ENCODE assay signal across 8 mouse cellular contexts in genomic region chr17:57248771-57249170, GRCm38 (mm10). TPM values are rescaled to one million over a fixed set of nuclear protein-coding genes. Genes with fewer than 3 reads are reported as not detected.
DNase-seq lines count a peak whose midpoint lies in the region; ATAC-seq and TF ChIP-seq lines count a peak whose summit lies in the region.

No protein-coding gene starts in this region.

- H3K9ac ChIP-seq in heart, embryonic 12.5 days, result peak overlapping the region; percentile 68
- H3K9ac ChIP-seq in limb, embryonic 12.5 days (replicated peaks), result peak overlapping the region; percentile 31; the same call in 1 of the 2 replicates
- peak overlapping the region; percentile 35 for H3K9ac ChIP-seq in neural tube, embryonic 11.5 days (ENCODE audit: low read length)

- peak overlapping the region; percentile 91 for H3K27ac ChIP-seq in heart, embryonic 10.5 days
- peak overlapping the region; percentile 64 for H3K27ac ChIP-seq in bone marrow macrophage, adult 2 months (ENCODE audit: insufficient read depth, low read depth, low read length)
- peak overlapping the region; percentile 87 for H3K27ac ChIP-seq in heart, embryonic 12.5 days (ENCODE audit: poor library complexity, severe bottlenecking)
- peak overlapping the region; percentile 93 for H3K27ac ChIP-seq in limb, embryonic 12.5 days
- H3K27ac ChIP-seq in neural tube, embryonic 11.5 days (ENCODE audit: low read depth, low read length), result peak overlapping the region; percentile 54

- peaks cover 26% of the 10 kb centered on the region for H3K4me1 ChIP-seq in heart, embryonic 10.5 days
- peaks cover 15% of the 10 kb centered on the region for H3K4me1 ChIP-seq in bone marrow macrophage, adult 2 months (ENCODE audit: control insufficient read depth, insufficient read depth, low read length)
- H3K4me1 ChIP-seq in heart, embryonic 12.5 days (replicated peaks), result peaks cover 17% of the 10 kb centered on the region
- peaks cover 26% of the 10 kb centered on the region for H3K4me1 ChIP-seq in limb, embryonic 12.5 days (replicated peaks)
- H3K4me1 ChIP-seq in neural tube, embryonic 11.5 days (ENCODE audit: control insufficient read depth, insufficient read depth, low read length), result peaks cover 7% of the 10 kb centered on the region

- H3K4me3 ChIP-seq in heart, embryonic 10.5 days, result peak overlapping the region; percentile 82
- H3K4me3 ChIP-seq in bone marrow macrophage, adult 2 months (ENCODE audit: insufficient read depth, low read length), result peak overlapping the region; percentile 75
- peak overlapping the region; percentile 66 for H3K4me3 ChIP-seq in heart, embryonic 12.5 days
- H3K4me3 ChIP-seq in limb, embryonic 12.5 days (replicated peaks), result peak overlapping the region; percentile 65
- H3K4me3 ChIP-seq in neural tube, embryonic 11.5 days (ENCODE audit: low read depth, low read length), result peak overlapping the region; percentile 68

- no peak for DNase-seq in heart, embryonic 10.5 days (ENCODE audit: low spot score)
- DNase-seq in heart, postnatal 25 days (ENCODE audit: low spot score), result no peak
- no peak for DNase-seq in neural tube, embryonic 11.5 days (ENCODE audit: low spot score)
- DNase-seq in left cerebral cortex, adult 11 months (ENCODE audit: low spot score), result no peak
- DNase-seq in embryo, embryonic 11 days, result no peak

- no peaks in the 10 kb centered on the region for H3K27me3 ChIP-seq in heart, embryonic 10.5 days (ENCODE audit: insufficient read depth, poor library complexity, severe bottlenecking)
- H3K27me3 ChIP-seq in heart, embryonic 12.5 days (replicated peaks), result no peaks in the 10 kb centered on the region
- no peaks in the 10 kb centered on the region for H3K27me3 ChIP-seq in limb, embryonic 12.5 days
- no peaks in the 10 kb centered on the region for H3K27me3 ChIP-seq in neural tube, embryonic 11.5 days (ENCODE audit: control insufficient read depth, insufficient read depth, low read length)

- WGBS in heart, embryonic 10.5 days, result 9% methylated on average over 13 of the region's 13 CpGs
- 9% methylated on average over 13 of the region's 13 CpGs for WGBS in heart, embryonic 12.5 days
- 8% methylated on average over 13 of the region's 13 CpGs for WGBS in limb, embryonic 12.5 days
- WGBS in neural tube, embryonic 11.5 days, result 10% methylated on average over 13 of the region's 13 CpGs

- ATAC-seq in heart, embryonic 12.5 days (ENCODE audit: insufficient number of reproducible peaks, low FRiP score), result no peak
- ATAC-seq in limb, embryonic 12.5 days (ENCODE audit: insufficient number of reproducible peaks, insufficient read depth, low FRiP score, low TSS enrichment, low read depth), result no peak
- ATAC-seq in neural tube, embryonic 11.5 days (ENCODE audit: insufficient read depth, low FRiP score, low TSS enrichment), result no peak

- H3K4me2 ChIP-seq in heart, embryonic 12.5 days, result peak overlapping the region; percentile 87
- H3K4me2 ChIP-seq in limb, embryonic 12.5 days, result peak overlapping the region; percentile 96
- H3K4me2 ChIP-seq in neural tube, embryonic 11.5 days (ENCODE audit: low read depth), result peak overlapping the region; percentile 77

- no peak for TF ChIP-seq POLR2A in bone marrow macrophage, adult 2 months (IDR thresholded peaks at IDR 0.05; ENCODE audit: borderline replicate concordance, low read depth, low read length)

- H3K9me3 ChIP-seq in heart, embryonic 10.5 days, result no peaks in the 10 kb centered on the region
- H3K9me3 ChIP-seq in heart, embryonic 12.5 days (replicated peaks), result no peaks in the 10 kb centered on the region
- no peaks in the 10 kb centered on the region for H3K9me3 ChIP-seq in limb, embryonic 12.5 days
- no peaks in the 10 kb centered on the region for H3K9me3 ChIP-seq in neural tube, embryonic 11.5 days (ENCODE audit: control insufficient read depth, low read length)

- peaks cover 19% of the 10 kb centered on the region for H3K36me3 ChIP-seq in heart, embryonic 10.5 days
- peaks cover 24% of the 10 kb centered on the region for H3K36me3 ChIP-seq in heart, embryonic 12.5 days
- H3K36me3 ChIP-seq in limb, embryonic 12.5 days, result peaks cover 19% of the 10 kb centered on the region
- no peaks in the 10 kb centered on the region for H3K36me3 ChIP-seq in neural tube, embryonic 11.5 days (ENCODE audit: control insufficient read depth, insufficient read depth, low read length)

- intact Hi-C loops in heart, postnatal 25 days (cut with DNase I), result no loop called here

- TF ChIP-seq CTCF in bone marrow macrophage, adult 2 months (IDR thresholded peaks at IDR 0.05; ENCODE audit: low read depth, low read length), result no peak

RNA-seq across cellular contexts. Expression of gene Trip10, which starts 0.5 kb away (rescaled TPM):
- polyA plus RNA-seq in heart, embryonic 10.5 days (2016; fragmentation: Nextera tagmentation; extraction: Ambion mirVana), result 44.4 and 46.8 TPM in 2 replicates
- 100 to 1,000 TPM in 1 of 2 experiments, 10 to 100 TPM in 1; 90.6 to 107 TPM for total RNA-seq in heart, postnatal 25 days (2021)
- 24.6 and 26.6 TPM in 2 replicates for polyA plus RNA-seq in bone marrow macrophage, adult 2 months (2012; ENCODE audit: insufficient read depth, insufficient read length, missing spikeins)
- polyA plus RNA-seq in heart, embryonic 12.5 days (2016; fragmentation: Nextera tagmentation; extraction: Ambion mirVana), result 41.6 and 45.4 TPM in 2 replicates
- 30.4 and 36.5 TPM in 2 replicates for polyA plus RNA-seq in limb, embryonic 12.5 days (2016; fragmentation: Nextera tagmentation; extraction: Ambion mirVana)
- polyA plus RNA-seq in neural tube, embryonic 11.5 days (2014; fragmentation: Nextera tagmentation; extraction: Ambion mirVana), result 21.3 and 21.7 TPM in 2 replicates

RNA-seq across cellular contexts. Expression of gene Gpr108, which starts 0.5 kb away (rescaled TPM):
- polyA plus RNA-seq in heart, embryonic 10.5 days (2016; fragmentation: Nextera tagmentation; extraction: Ambion mirVana), result 25.2 and 28.6 TPM in 2 replicates
- 10 to 100 TPM; 26.1 to 29.5 TPM for total RNA-seq in heart, postnatal 25 days (2021)
- polyA plus RNA-seq in bone marrow macrophage, adult 2 months (2012; ENCODE audit: insufficient read depth, insufficient read length, missing spikeins), result 60.4 and 60.7 TPM in 2 replicates
- polyA plus RNA-seq in heart, embryonic 12.5 days (2016; fragmentation: Nextera tagmentation; extraction: Ambion mirVana), result 24.9 and 27.4 TPM in 2 replicates
- 30.0 and 31.1 TPM in 2 replicates for polyA plus RNA-seq in limb, embryonic 12.5 days (2016; fragmentation: Nextera tagmentation; extraction: Ambion mirVana)
- polyA plus RNA-seq in neural tube, embryonic 11.5 days (2014; fragmentation: Nextera tagmentation; extraction: Ambion mirVana), result 24.2 and 29.1 TPM in 2 replicates

RNA-seq across cellular contexts. Expression of gene C3, which starts 20.8 kb away (rescaled TPM):
- polyA plus RNA-seq in heart, embryonic 10.5 days (2016; fragmentation: Nextera tagmentation; extraction: Ambion mirVana), result 0.46 and 5.3 TPM in 2 replicates
- total RNA-seq in heart, postnatal 25 days (2021), result 10 to 100 TPM; 47.1 to 80.7 TPM
- 89.2 and 101 TPM in 2 replicates for polyA plus RNA-seq in bone marrow macrophage, adult 2 months (2012; ENCODE audit: insufficient read depth, insufficient read length, missing spikeins)
- polyA plus RNA-seq in heart, embryonic 12.5 days (2016; fragmentation: Nextera tagmentation; extraction: Ambion mirVana), result 0.87 and 2.6 TPM in 2 replicates
- polyA plus RNA-seq in limb, embryonic 12.5 days (2016; fragmentation: Nextera tagmentation; extraction: Ambion mirVana), result 0.08 and 1.00 TPM in 2 replicates
- 0.49 and 0.66 TPM in 2 replicates for polyA plus RNA-seq in neural tube, embryonic 11.5 days (2014; fragmentation: Nextera tagmentation; extraction: Ambion mirVana)

RNA-seq across cellular contexts. Expression of gene Vav1, which starts 30.1 kb away (rescaled TPM):
- polyA plus RNA-seq in heart, embryonic 10.5 days (2016; fragmentation: Nextera tagmentation; extraction: Ambion mirVana), result 1.2 and 2.7 TPM in 2 replicates
- total RNA-seq in heart, postnatal 25 days (2021), result 1 to 10 TPM; 1.5 to 1.7 TPM
- 128 and 138 TPM in 2 replicates for polyA plus RNA-seq in bone marrow macrophage, adult 2 months (2012; ENCODE audit: insufficient read depth, insufficient read length, missing spikeins)
- polyA plus RNA-seq in heart, embryonic 12.5 days (2016; fragmentation: Nextera tagmentation; extraction: Ambion mirVana), result 1.6 and 1.7 TPM in 2 replicates
- polyA plus RNA-seq in limb, embryonic 12.5 days (2016; fragmentation: Nextera tagmentation; extraction: Ambion mirVana), result 1.8 and 1.9 TPM in 2 replicates
- polyA plus RNA-seq in neural tube, embryonic 11.5 days (2014; fragmentation: Nextera tagmentation; extraction: Ambion mirVana), result 1.9 and 2.5 TPM in 2 replicates

RNA-seq across cellular contexts. Expression of gene Tnfsf14, which starts 54.8 kb away (rescaled TPM):
- polyA plus RNA-seq in heart, embryonic 10.5 days (2016; fragmentation: Nextera tagmentation; extraction: Ambion mirVana), result 0.27 and 0.28 TPM in 2 replicates
- not detected for total RNA-seq in heart, postnatal 25 days (2021)
- 3.5 and 3.8 TPM in 2 replicates for polyA plus RNA-seq in bone marrow macrophage, adult 2 months (2012; ENCODE audit: insufficient read depth, insufficient read length, missing spikeins)
- polyA plus RNA-seq in heart, embryonic 12.5 days (2016; fragmentation: Nextera tagmentation; extraction: Ambion mirVana), result 0.11 and 0.46 TPM in 2 replicates
- polyA plus RNA-seq in limb, embryonic 12.5 days (2016; fragmentation: Nextera tagmentation; extraction: Ambion mirVana), result 0.18 and 0.33 TPM in 2 replicates
- polyA plus RNA-seq in neural tube, embryonic 11.5 days (2014; fragmentation: Nextera tagmentation; extraction: Ambion mirVana), result 0.28 TPM in 1 of 2 replicates, not detected in the other

Comparison
In these comparisons a context has a peak if more than half of its experiments do, and no peak if none do; other contexts are left out.
1. RNA of gene C3, which starts 20.8 kb away (polyA plus RNA-seq): 89.2 to 101 TPM in bone marrow macrophage, adult 2 months; 0.46 to 5.3 TPM in heart, embryonic 10.5 days, 0.87 to 2.6 TPM in heart, embryonic 12.5 days, 0.49 to 0.66 TPM in neural tube, embryonic 11.5 days and 0.08 to 1.00 TPM in limb, embryonic 12.5 days; every median in the first group is over 10 times any median in the second.
2. Peak in every context shown above with its lines, with median percentiles within 50 percentile points of each other: H3K27ac ChIP-seq, H3K4me3 ChIP-seq, H3K4me2 ChIP-seq and H3K9ac ChIP-seq.